Comparison of ENCODE assay signal across 22 mouse cellular contexts in the genomic region with DNA sequence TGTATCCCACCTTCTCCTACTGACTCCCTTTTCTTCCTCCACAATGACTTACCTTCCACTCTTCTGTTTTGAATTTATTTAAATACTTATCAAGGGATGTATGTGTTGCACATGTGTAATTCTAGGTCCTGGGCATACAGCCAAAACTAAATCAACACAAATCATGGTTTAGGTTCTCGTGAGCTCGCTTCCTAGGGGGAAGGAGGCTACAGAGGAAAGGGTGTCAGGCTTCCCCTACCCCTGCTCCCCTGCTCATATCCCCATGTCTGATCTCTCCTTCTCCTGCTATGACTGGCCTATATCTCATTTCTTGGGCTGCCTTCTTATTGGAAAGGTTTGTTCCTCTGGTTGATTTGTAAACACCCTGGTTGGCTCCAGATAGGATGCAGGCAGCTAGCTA. TPM values are rescaled to one million over a fixed set of nuclear protein-coding genes. Genes with fewer than 3 reads are reported as not detected.
DNase-seq lines count a peak whose midpoint lies in the region; ATAC-seq and TF ChIP-seq lines count a peak whose summit lies in the region.
"Had no signal": no experiment of that assay in that cellular context is flagged by ENCODE, and none has a peak within 500 bp of the region (broad histone marks: within the 10 kb centered on the region; RNA-seq: fewer than 3 reads in every experiment).

No protein-coding gene starts in this region.

- DNase-seq in 416B (ENCODE audit: low read depth) = peak; percentile 21
- DNase-seq in brain, embryonic 14.5 days (ENCODE audit: low read depth) = peak; percentile 38
- no peak for DNase-seq in gastrocnemius, postnatal 25 days
- DNase-seq in kidney, adult 8-10 months = no peak
- DNase-seq: adrenal gland, postnatal 14 days; cerebellum, adult 11 months; cerebellum, postnatal 14 days; embryo, embryonic 11 days; heart, postnatal 14 days; kidney, adult 11 months; kidney, postnatal 10 days; lung, adult 18-20 months; thymus, adult 18-20 months had no signal

- H3K9me3 ChIP-seq in intestine, embryonic 15.5 days = no peaks in the 10 kb centered on the region
- H3K9me3 ChIP-seq in intestine, embryonic 16.5 days (ENCODE audit: control insufficient read depth, low read length) = no peaks in the 10 kb centered on the region
- no peaks in the 10 kb centered on the region for H3K9me3 ChIP-seq in stomach, embryonic 15.5 days
- H3K9me3 ChIP-seq: midbrain, embryonic 13.5 days; neural tube, embryonic 12.5 days had no signal

- 28% methylated on average over 2 of the region's 2 CpGs for WGBS in intestine, embryonic 15.5 days
- WGBS in intestine, embryonic 16.5 days = 41% methylated on average over 2 of the region's 2 CpGs
- WGBS in stomach, embryonic 15.5 days = 22% methylated on average over 2 of the region's 2 CpGs

- H3K4me3 ChIP-seq in intestine, embryonic 15.5 days (replicated peaks) = no peak overlapping the region
- no peak overlapping the region for H3K4me3 ChIP-seq in intestine, embryonic 16.5 days (ENCODE audit: low read length)
- H3K4me3 ChIP-seq in stomach, embryonic 15.5 days (replicated peaks) = no peak overlapping the region
- H3K4me3 ChIP-seq: erythroblast, embryonic 14.5 days; hindbrain, embryonic 12.5 days; midbrain, embryonic 13.5 days; neural tube, embryonic 12.5 days had no signal

- H3K36me3 ChIP-seq in intestine, embryonic 15.5 days = no peaks in the 10 kb centered on the region
- no peaks in the 10 kb centered on the region for H3K36me3 ChIP-seq in intestine, embryonic 16.5 days (ENCODE audit: control insufficient read depth, insufficient read depth, low read length)
- no peaks in the 10 kb centered on the region for H3K36me3 ChIP-seq in stomach, embryonic 15.5 days
- H3K36me3 ChIP-seq: hindbrain, embryonic 12.5 days; midbrain, embryonic 13.5 days; neural tube, embryonic 12.5 days had no signal

- no peak for TF ChIP-seq POLR2A in brain, embryonic 14.5 days (IDR thresholded peaks at IDR 0.05; ENCODE audit: borderline replicate concordance, extremely low read depth, insufficient read depth, insufficient read length, poor library complexity, severe bottlenecking)

- H3K27me3 ChIP-seq in intestine, embryonic 15.5 days (replicated peaks) = no peaks in the 10 kb centered on the region
- no peaks in the 10 kb centered on the region for H3K27me3 ChIP-seq in intestine, embryonic 16.5 days (replicated peaks; ENCODE audit: control insufficient read depth, insufficient read depth, low read length)
- no peaks in the 10 kb centered on the region for H3K27me3 ChIP-seq in stomach, embryonic 15.5 days (replicated peaks)
- H3K27me3 ChIP-seq: hindbrain, embryonic 12.5 days; midbrain, embryonic 13.5 days; neural tube, embryonic 12.5 days had no signal

- no peak for TF ChIP-seq CTCF in brain, embryonic 14.5 days (IDR thresholded peaks at IDR 0.05; ENCODE audit: borderline replicate concordance, extremely low read depth, insufficient read depth, insufficient read length)

- H3K27ac ChIP-seq in intestine, embryonic 15.5 days = 0 out of 2 replicates have a peak overlapping the region, but pooled peaks have one; percentile 3
- no peak overlapping the region for H3K27ac ChIP-seq in intestine, embryonic 16.5 days (ENCODE audit: low read length)
- H3K27ac ChIP-seq in stomach, embryonic 15.5 days = 0 out of 2 replicates have a peak overlapping the region, but pooled peaks have one; percentile 74
- H3K27ac ChIP-seq: hindbrain, embryonic 12.5 days; midbrain, embryonic 13.5 days; neural tube, embryonic 12.5 days had no signal

- no peak for ATAC-seq in intestine, embryonic 15.5 days
- ATAC-seq in intestine, embryonic 16.5 days = no peak
- no peak for ATAC-seq in stomach, embryonic 15.5 days (ENCODE audit: insufficient read depth, low FRiP score, low read depth)
- ATAC-seq: forebrain, embryonic 14.5 days; midbrain, embryonic 13.5 days had no signal

- H3K4me1 ChIP-seq in intestine, embryonic 15.5 days (replicated peaks) = no peaks in the 10 kb centered on the region; the same call in 1 of the 2 replicates
- 0 out of 2 replicates have a peak, but pooled peaks cover 2% of the 10 kb centered on the region for H3K4me1 ChIP-seq in intestine, embryonic 16.5 days (ENCODE audit: control insufficient read depth, insufficient read depth, low read length)
- peaks cover 4% of the 10 kb centered on the region for H3K4me1 ChIP-seq in stomach, embryonic 15.5 days
- H3K4me1 ChIP-seq: hindbrain, embryonic 12.5 days; midbrain, embryonic 13.5 days; neural tube, embryonic 12.5 days had no signal

- no peak overlapping the region for H3K4me2 ChIP-seq in intestine, embryonic 15.5 days (replicated peaks)
- no peak overlapping the region for H3K4me2 ChIP-seq in intestine, embryonic 16.5 days (ENCODE audit: low read depth, low read length)
- no peak overlapping the region for H3K4me2 ChIP-seq in stomach, embryonic 15.5 days
- H3K4me2 ChIP-seq: heart, embryonic 11.5 days; hindbrain, embryonic 12.5 days; midbrain, embryonic 13.5 days; neural tube, embryonic 12.5 days had no signal

- no peak overlapping the region for H3K9ac ChIP-seq in intestine, embryonic 15.5 days
- no peak overlapping the region for H3K9ac ChIP-seq in intestine, embryonic 16.5 days (ENCODE audit: low read depth, low read length)
- H3K9ac ChIP-seq in stomach, embryonic 15.5 days = no peak overlapping the region
- H3K9ac ChIP-seq: hindbrain, embryonic 12.5 days; midbrain, embryonic 13.5 days; neural tube, embryonic 12.5 days had no signal

RNA-seq across cellular contexts. Expression of a gene that starts 43.6 kb away (rescaled TPM):
- 138 and 146 TPM in 2 replicates for polyA plus RNA-seq in intestine, embryonic 15.5 days (2015; fragmentation: Nextera tagmentation; extraction: Ambion mirVana)
- 118 and 127 TPM in 2 replicates for polyA plus RNA-seq in intestine, embryonic 16.5 days (2015; fragmentation: Nextera tagmentation; extraction: Ambion mirVana)
- polyA plus RNA-seq in brain, embryonic 14.5 days (2012; rRNA removed) = 168 and 172 TPM in 2 replicates
- 140 and 144 TPM in 2 replicates for polyA plus RNA-seq in stomach, embryonic 15.5 days (2015; fragmentation: Nextera tagmentation; extraction: Ambion mirVana)
- 10 to 100 TPM; 33.4 to 34.6 TPM for total RNA-seq in gastrocnemius, postnatal 25 days (2021)

Comparison
In these comparisons a context has a peak if more than half of its experiments do, and no peak if none do; other contexts are left out.
1. DNase-seq: peak in 416B (single experiment) and brain, embryonic 14.5 days (single experiment); none in gastrocnemius, postnatal 25 days (single experiment) and kidney, adult 8-10 months (0 of 2).